Mouse (Mus musculus): ENCODE data around the gene Cse1l. TPM values are rescaled to one million over a fixed set of nuclear protein-coding genes. Genes with fewer than 3 reads are reported as not detected.

Gene Cse1l
- polyA plus RNA-seq, 1 experiment from 2014 or later: 86.5 TPM

Other genes starting within 250 kb of the Cse1l start
- gene Prex1, start 192.2 kb upstream of the Cse1l start, polyA plus RNA-seq (2015; fragmentation: Nextera tagmentation; extraction: Ambion mirVana): 9.9 and 11.6 TPM in 2 replicates
- gene Trp53rkb, start 113.5 kb upstream of the Cse1l start, polyA plus RNA-seq (2015; fragmentation: Nextera tagmentation; extraction: Ambion mirVana): 4.3 and 4.8 TPM in 2 replicates
- 6.2 TPM in 2 replicates for gene Arfgef2, start 100.5 kb upstream of the Cse1l start, polyA plus RNA-seq (2015; fragmentation: Nextera tagmentation; extraction: Ambion mirVana)
- gene Stau1, start 90.3 kb downstream of the Cse1l start, polyA plus RNA-seq (2015; fragmentation: Nextera tagmentation; extraction: Ambion mirVana): 56.8 and 57.1 TPM in 2 replicates
- 30.2 and 33.0 TPM in 2 replicates for gene Ddx27, start 109.2 kb downstream of the Cse1l start, polyA plus RNA-seq (2015; fragmentation: Nextera tagmentation; extraction: Ambion mirVana)
- 7.6 and 8.8 TPM in 2 replicates for gene Znfx1, start 157.0 kb downstream of the Cse1l start, polyA plus RNA-seq (2015; fragmentation: Nextera tagmentation; extraction: Ambion mirVana)

Measured in heart, embryonic 16.5 days (tissue).